In genomic region chr11:108216064-108216463, GRCm38 (mm10) we compare ENCODE assay signal across 10 mouse cellular contexts.
DNase-seq lines count a peak whose midpoint lies in the region; ATAC-seq and TF ChIP-seq lines count a peak whose summit lies in the region.
"Had no signal": no experiment of that assay in that cellular context is flagged by ENCODE, and none has a peak within 500 bp of the region (broad histone marks: within the 10 kb centered on the region; RNA-seq: fewer than 3 reads in every experiment).

No protein-coding gene starts in this region.

- ATAC-seq in heart, embryonic 12.5 days (ENCODE audit: insufficient number of reproducible peaks, low FRiP score): no peak
- ATAC-seq in midbrain, embryonic 13.5 days: no peak; the same call in 1 of the 2 replicates
- 0 out of 2 replicates have a peak, but pooled peaks have one; percentile 27 for ATAC-seq in limb, embryonic 14.5 days (ENCODE audit: low FRiP score, low read depth)
- ATAC-seq in frontal cortex, adult (ENCODE audit: low TSS enrichment): no peak

- no peak overlapping the region for H3K9ac ChIP-seq in heart, embryonic 12.5 days
- no peak overlapping the region for H3K9ac ChIP-seq in midbrain, embryonic 13.5 days (replicated peaks)
- no peak overlapping the region for H3K9ac ChIP-seq in limb, embryonic 14.5 days (ENCODE audit: low read depth, low read length, severe bottlenecking)
- H3K9ac ChIP-seq: liver, embryonic 13.5 days; midbrain, embryonic 12.5 days had no signal

- DNase-seq in heart, adult 18-20 months: no peak
- no peak for DNase-seq in midbrain, embryonic 10.5 days (ENCODE audit: low spot score)
- DNase-seq in limb, embryonic 14.5 days (ENCODE audit: low spot score): no peak
- peak; percentile 33 for DNase-seq in thymus, postnatal 25 days
- no peak for DNase-seq in cerebellum, postnatal 36 days
- DNase-seq: liver, embryonic 13.5 days had no signal

- H3K4me2 ChIP-seq in heart, embryonic 12.5 days: no peak overlapping the region
- H3K4me2 ChIP-seq in midbrain, embryonic 13.5 days (replicated peaks): no peak overlapping the region
- H3K4me2 ChIP-seq in limb, embryonic 14.5 days (replicated peaks; ENCODE audit: low read depth, low read length, severe bottlenecking): no peak overlapping the region
- H3K4me2 ChIP-seq: liver, embryonic 13.5 days; midbrain, embryonic 12.5 days had no signal

- H3K4me3 ChIP-seq in heart, embryonic 12.5 days: no peak overlapping the region
- H3K4me3 ChIP-seq in midbrain, embryonic 10.5 days: no peak overlapping the region
- no peak overlapping the region for H3K4me3 ChIP-seq in midbrain, embryonic 13.5 days (replicated peaks)
- no peak overlapping the region for H3K4me3 ChIP-seq in limb, embryonic 14.5 days (replicated peaks; ENCODE audit: low read length)
- H3K4me3 ChIP-seq: liver, embryonic 13.5 days; midbrain, embryonic 12.5 days had no signal

- WGBS in heart, embryonic 12.5 days: 84% methylated on average over 7 of the region's 7 CpGs
- 85% methylated on average over 7 of the region's 7 CpGs for WGBS in midbrain, embryonic 10.5 days
- WGBS in midbrain, embryonic 13.5 days: 74% methylated on average over 7 of the region's 7 CpGs
- WGBS in limb, embryonic 14.5 days: 72% methylated on average over 7 of the region's 7 CpGs

- peaks cover 33% of the 10 kb centered on the region for H3K4me1 ChIP-seq in heart, embryonic 12.5 days (replicated peaks)
- H3K4me1 ChIP-seq in midbrain, embryonic 10.5 days: peaks cover 15% of the 10 kb centered on the region
- H3K4me1 ChIP-seq in midbrain, embryonic 13.5 days (replicated peaks): peaks cover 17% of the 10 kb centered on the region
- peaks cover 37% of the 10 kb centered on the region for H3K4me1 ChIP-seq in limb, embryonic 14.5 days (ENCODE audit: control insufficient read depth, insufficient read depth, low read length)

- no peaks in the 10 kb centered on the region for H3K36me3 ChIP-seq in heart, embryonic 12.5 days
- no peaks in the 10 kb centered on the region for H3K36me3 ChIP-seq in midbrain, embryonic 10.5 days
- no peaks in the 10 kb centered on the region for H3K36me3 ChIP-seq in midbrain, embryonic 13.5 days
- H3K36me3 ChIP-seq in limb, embryonic 14.5 days (ENCODE audit: control insufficient read depth, insufficient read depth, low read length): no peaks in the 10 kb centered on the region
- H3K36me3 ChIP-seq: liver, embryonic 13.5 days; midbrain, embryonic 12.5 days had no signal

- H3K27me3 ChIP-seq in heart, embryonic 12.5 days (replicated peaks): no peaks in the 10 kb centered on the region
- peaks cover 11% of the 10 kb centered on the region; the same call in 1 of the 2 replicates for H3K27me3 ChIP-seq in midbrain, embryonic 10.5 days (ENCODE audit: low read depth, poor library complexity, severe bottlenecking)
- 0 out of 2 replicates have a peak, but pooled peaks cover 3% of the 10 kb centered on the region for H3K27me3 ChIP-seq in midbrain, embryonic 13.5 days
- H3K27me3 ChIP-seq in limb, embryonic 14.5 days (ENCODE audit: control insufficient read depth, insufficient read depth, low read length): no peaks in the 10 kb centered on the region
- H3K27me3 ChIP-seq: liver, embryonic 13.5 days had no signal

- peak overlapping the region; percentile 55; the same call in 1 of the 2 replicates for H3K27ac ChIP-seq in heart, embryonic 12.5 days (ENCODE audit: poor library complexity, severe bottlenecking)
- 0 out of 2 replicates have a peak overlapping the region, but pooled peaks have one; percentile 28 for H3K27ac ChIP-seq in midbrain, embryonic 10.5 days (replicated peaks)
- H3K27ac ChIP-seq in midbrain, embryonic 13.5 days: no peak overlapping the region
- peak overlapping the region; percentile 72 for H3K27ac ChIP-seq in limb, embryonic 14.5 days (replicated peaks; ENCODE audit: low read depth, low read length)
- H3K27ac ChIP-seq: liver, embryonic 13.5 days; midbrain, embryonic 12.5 days had no signal

- no peaks in the 10 kb centered on the region for H3K9me3 ChIP-seq in heart, embryonic 12.5 days (replicated peaks)
- no peaks in the 10 kb centered on the region for H3K9me3 ChIP-seq in midbrain, embryonic 10.5 days (replicated peaks)
- no peaks in the 10 kb centered on the region for H3K9me3 ChIP-seq in midbrain, embryonic 13.5 days
- no peaks in the 10 kb centered on the region for H3K9me3 ChIP-seq in limb, embryonic 14.5 days (ENCODE audit: control insufficient read depth, low read length)
- H3K9me3 ChIP-seq: liver, embryonic 13.5 days; midbrain, embryonic 12.5 days had no signal

- no peak for TF ChIP-seq POLR2A in limb, embryonic 14.5 days (IDR thresholded peaks at IDR 0.05; ENCODE audit: borderline replicate concordance, extremely low read depth, insufficient read depth, insufficient read length)
